Mouse (Mus musculus): ENCODE measurements around the gene Shc2. TPM values are rescaled to one million over a fixed set of nuclear protein-coding genes. Genes with fewer than 3 reads are reported as not detected.

Gene Shc2
- polyA plus RNA-seq, 1 experiment: 15.0 TPM

- no peak overlapping the region for H3K4me3 ChIP-seq (ENCODE audit: insufficient read depth, low read length)
- H3K27ac ChIP-seq (ENCODE audit: insufficient read depth, low read length): no peak overlapping the region
- H3K4me1 ChIP-seq (ENCODE audit: control insufficient read depth, insufficient read depth, low read length): no peaks in the 10 kb centered on the region
- no peak for TF ChIP-seq CTCF (IDR thresholded peaks at IDR 0.05; ENCODE audit: borderline replicate concordance, insufficient read depth, low read length)
- no peak for TF ChIP-seq POLR2A (IDR thresholded peaks at IDR 0.05; ENCODE audit: low read depth, low read length)
These were observed 52.0 kb downstream of the Shc2 start for GRCm38 (mm10) chr10:79585723-79586122.

- Histone ChIP-seq H3K4me1 (ENCODE audit: control insufficient read depth, insufficient read depth, low read length) (no peaks in the 10 kb centered on the region), H3K27ac (ENCODE audit: insufficient read depth, low read length) (no peak overlapping the region), H3K4me3 (ENCODE audit: insufficient read depth, low read length) (no peak overlapping the region)
- TF ChIP-seq POLR2A (IDR thresholded peaks at IDR 0.05; ENCODE audit: low read depth, low read length) (no peak), CTCF (IDR thresholded peaks at IDR 0.05; ENCODE audit: borderline replicate concordance, insufficient read depth, low read length) (no peak)
These were observed 52.6 kb downstream of the Shc2 start for GRCm38 (mm10) chr10:79585136-79585535.

DNA sequence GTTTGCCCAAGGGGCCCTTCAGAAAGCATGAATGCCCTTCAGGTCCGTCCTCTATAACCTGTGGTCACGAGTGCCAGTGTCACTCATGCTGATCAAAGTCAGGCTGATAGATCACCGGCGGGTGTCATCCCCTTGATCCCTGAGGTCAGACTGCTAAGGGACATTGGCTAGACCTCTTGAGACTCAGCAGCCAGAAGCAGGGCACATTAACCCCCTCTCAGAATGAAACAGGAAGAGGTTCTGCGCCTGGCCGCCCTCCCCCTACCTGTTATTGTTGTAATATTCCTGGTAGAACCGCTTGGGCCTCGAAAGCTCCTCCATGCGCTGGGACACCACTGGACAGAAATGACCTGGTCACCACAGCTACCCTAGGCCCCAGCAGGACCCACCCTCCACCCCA lies 53.3 kb downstream of the Shc2 start:
- Histone ChIP-seq H3K27ac (ENCODE audit: insufficient read depth, low read length) (no peak overlapping the region), H3K4me3 (ENCODE audit: insufficient read depth, low read length) (no peak overlapping the region), H3K4me1 (ENCODE audit: control insufficient read depth, insufficient read depth, low read length) (no peaks in the 10 kb centered on the region)
- TF ChIP-seq POLR2A (IDR thresholded peaks at IDR 0.05; ENCODE audit: low read depth, low read length) (no peak), CTCF (IDR thresholded peaks at IDR 0.05; ENCODE audit: borderline replicate concordance, insufficient read depth, low read length) (no peak)

- H3K4me3 ChIP-seq (ENCODE audit: insufficient read depth, low read length): no peak overlapping the region
- no peak for TF ChIP-seq CTCF (IDR thresholded peaks at IDR 0.05; ENCODE audit: borderline replicate concordance, insufficient read depth, low read length)
- no peak overlapping the region for H3K27ac ChIP-seq (ENCODE audit: insufficient read depth, low read length)
- no peaks in the 10 kb centered on the region for H3K4me1 ChIP-seq (ENCODE audit: control insufficient read depth, insufficient read depth, low read length)
These were observed 53.7 kb downstream of the Shc2 start for GRCm38 (mm10) chr10:79584021-79584420.

DNA sequence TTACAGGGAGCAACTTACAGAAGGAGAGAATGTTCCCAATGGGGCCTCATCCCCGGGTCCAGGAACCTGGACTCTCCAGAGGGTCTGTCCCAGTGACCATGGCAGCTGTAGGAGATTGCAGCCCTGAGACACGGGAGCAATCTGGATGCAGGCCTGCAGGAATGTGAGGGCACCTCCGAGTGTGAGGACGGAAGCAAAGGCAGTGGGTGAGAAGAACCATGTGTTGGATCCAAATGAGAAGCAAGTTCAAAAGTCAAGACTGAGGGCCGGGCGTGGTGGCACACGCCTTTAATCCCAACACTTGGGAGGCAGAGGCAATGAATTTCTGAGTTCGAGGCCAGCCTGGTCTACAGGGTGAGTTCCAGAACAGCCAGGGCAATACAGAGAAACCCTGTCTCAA lies 56.2 kb downstream of the Shc2 start:
- no peak overlapping the region for H3K4me3 ChIP-seq (ENCODE audit: insufficient read depth, low read length)
- no peak for TF ChIP-seq CTCF (IDR thresholded peaks at IDR 0.05; ENCODE audit: borderline replicate concordance, insufficient read depth, low read length)
- no peak for TF ChIP-seq POLR2A (IDR thresholded peaks at IDR 0.05; ENCODE audit: low read depth, low read length)
- no peaks in the 10 kb centered on the region for H3K4me1 ChIP-seq (ENCODE audit: control insufficient read depth, insufficient read depth, low read length)
- no peak overlapping the region for H3K27ac ChIP-seq (ENCODE audit: insufficient read depth, low read length)

DNA sequence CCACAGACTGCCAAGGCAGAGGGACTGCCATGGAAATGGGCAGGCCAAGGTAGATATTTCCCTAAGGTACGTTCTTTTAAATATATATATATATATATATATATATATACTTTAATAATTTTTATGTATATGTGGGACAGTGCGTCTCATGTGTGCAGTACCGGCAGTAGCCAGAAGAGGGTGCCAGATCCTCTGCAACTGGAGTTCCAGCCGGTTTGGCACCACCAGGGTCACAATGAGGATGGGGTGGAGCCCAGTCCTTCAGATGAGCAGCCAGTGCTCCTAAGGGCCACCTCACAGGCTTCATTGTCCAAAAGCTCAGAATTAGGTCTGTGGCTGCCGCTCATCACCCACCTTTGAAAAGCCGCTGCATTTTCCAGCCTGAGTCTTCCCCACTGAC lies 56.9 kb downstream of the Shc2 start:
- no peaks in the 10 kb centered on the region for H3K4me1 ChIP-seq (ENCODE audit: control insufficient read depth, insufficient read depth, low read length)
- TF ChIP-seq CTCF (IDR thresholded peaks at IDR 0.05; ENCODE audit: borderline replicate concordance, insufficient read depth, low read length) (peak; percentile 51; the same call in 1 of the 2 replicates), POLR2A (IDR thresholded peaks at IDR 0.05; ENCODE audit: low read depth, low read length) (no peak)
- H3K4me3 ChIP-seq (ENCODE audit: insufficient read depth, low read length): no peak overlapping the region
- H3K27ac ChIP-seq (ENCODE audit: insufficient read depth, low read length): no peak overlapping the region

DNA sequence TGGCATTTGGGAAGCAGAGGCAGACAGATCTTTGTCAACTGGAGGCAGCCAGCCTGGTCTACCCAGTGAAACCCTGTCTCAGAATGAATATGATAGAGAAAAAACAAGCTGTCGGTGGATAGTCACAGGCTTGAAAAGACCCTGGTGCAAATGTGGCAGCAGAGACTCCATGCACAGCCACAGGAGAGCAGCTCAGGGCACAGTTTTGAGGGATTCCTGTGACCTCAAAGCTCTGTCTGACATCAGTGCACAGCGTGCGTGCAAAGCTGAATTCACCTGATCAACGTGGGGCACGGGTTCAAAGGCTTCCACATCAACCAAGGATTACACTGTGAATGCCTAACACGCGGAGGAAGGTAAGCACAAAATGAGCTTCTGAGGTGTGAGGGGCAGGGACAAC lies 57.4 kb downstream of the Shc2 start:
- TF ChIP-seq POLR2A (IDR thresholded peaks at IDR 0.05; ENCODE audit: low read depth, low read length) (no peak), CTCF (IDR thresholded peaks at IDR 0.05; ENCODE audit: borderline replicate concordance, insufficient read depth, low read length) (no peak)

GRCm38 (mm10) chr10:79579781-79580180 lies 57.9 kb downstream of the Shc2 start:
- TF ChIP-seq CTCF (IDR thresholded peaks at IDR 0.05; ENCODE audit: borderline replicate concordance, insufficient read depth, low read length): no peak

More for the DNA sequence above, 57.4 kb downstream of the Shc2 start:
- Histone ChIP-seq H3K27ac (ENCODE audit: insufficient read depth, low read length) (no peak overlapping the region), H3K4me1 (ENCODE audit: control insufficient read depth, insufficient read depth, low read length) (no peaks in the 10 kb centered on the region), H3K4me3 (ENCODE audit: insufficient read depth, low read length) (no peak overlapping the region)

DNA sequence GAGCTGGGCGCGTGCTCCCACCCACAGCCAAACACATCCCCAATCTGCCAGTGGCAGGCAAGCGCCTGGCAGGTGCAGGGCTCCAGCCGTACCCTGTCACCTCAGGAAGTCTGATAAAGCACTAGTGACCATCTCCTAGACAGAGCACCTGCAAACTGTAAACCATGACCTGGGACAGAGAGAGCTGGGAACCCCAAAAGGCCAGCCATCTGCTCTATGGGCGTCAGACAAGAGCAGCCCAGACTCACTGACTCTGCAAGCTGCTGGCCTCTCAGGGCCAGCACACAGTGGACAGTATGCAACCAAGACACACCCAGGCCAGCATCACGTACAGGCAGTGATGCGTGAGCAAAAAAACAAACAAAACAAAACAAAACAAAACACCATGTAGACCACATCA lies 58.8 kb downstream of the Shc2 start:
- TF ChIP-seq CTCF (IDR thresholded peaks at IDR 0.05; ENCODE audit: borderline replicate concordance, insufficient read depth, low read length) (no peak), POLR2A (IDR thresholded peaks at IDR 0.05; ENCODE audit: low read depth, low read length) (no peak)
- Histone ChIP-seq H3K27ac (ENCODE audit: insufficient read depth, low read length) (no peak overlapping the region), H3K4me1 (ENCODE audit: control insufficient read depth, insufficient read depth, low read length) (no peaks in the 10 kb centered on the region), H3K4me3 (ENCODE audit: insufficient read depth, low read length) (no peak overlapping the region)

More at GRCm38 (mm10) chr10:79579781-79580180, 57.9 kb downstream of the Shc2 start:
- H3K27ac ChIP-seq (ENCODE audit: insufficient read depth, low read length): no peak overlapping the region
- no peaks in the 10 kb centered on the region for H3K4me1 ChIP-seq (ENCODE audit: control insufficient read depth, insufficient read depth, low read length)
- H3K4me3 ChIP-seq (ENCODE audit: insufficient read depth, low read length): no peak overlapping the region

- TF ChIP-seq POLR2A (IDR thresholded peaks at IDR 0.05; ENCODE audit: low read depth, low read length): no peak
- TF ChIP-seq CTCF (IDR thresholded peaks at IDR 0.05; ENCODE audit: borderline replicate concordance, insufficient read depth, low read length): no peak
- Histone ChIP-seq H3K4me1 (ENCODE audit: control insufficient read depth, insufficient read depth, low read length) (no peaks in the 10 kb centered on the region), H3K27ac (ENCODE audit: insufficient read depth, low read length) (no peak overlapping the region), H3K4me3 (ENCODE audit: insufficient read depth, low read length) (no peak overlapping the region)
These were observed 59.4 kb downstream of the Shc2 start for GRCm38 (mm10) chr10:79578276-79578675.

GRCm38 (mm10) chr10:79577376-79577775 lies 60.3 kb downstream of the Shc2 start:
- TF ChIP-seq CTCF (IDR thresholded peaks at IDR 0.05; ENCODE audit: borderline replicate concordance, insufficient read depth, low read length): no peak
- TF ChIP-seq POLR2A (IDR thresholded peaks at IDR 0.05; ENCODE audit: low read depth, low read length): no peak
- H3K4me3 ChIP-seq (ENCODE audit: insufficient read depth, low read length): no peak overlapping the region
- no peak overlapping the region for H3K27ac ChIP-seq (ENCODE audit: insufficient read depth, low read length)
- H3K4me1 ChIP-seq (ENCODE audit: control insufficient read depth, insufficient read depth, low read length): no peaks in the 10 kb centered on the region

Data from embryonic fibroblast, embryonic 13.5 days (primary cell).